Mouse (Mus musculus) embryo, embryonic 11.5 days (tissue): Measurements from ENCODE around the gene Slc35e3.

Experiments used
- DNase-seq: peaks from one replicate; pipeline ENCODE4 v3.0.0-alpha.2; 2012; ENCODE audit warnings: low read depth, low spot score

Slc35e3 gene

GRCm38 (mm10) chr10:117746297-117746883, at the start of gene Slc35e3:
Slc35e3 (minus strand) TSS chr10:117746365.
- peak; percentile 87 for DNase-seq

- no peak for DNase-seq
These were observed 49.0 kb upstream of the Slc35e3 start for GRCm38 (mm10) chr10:117795206-117795605.

- DNase-seq, result no peak
These were observed 47.4 kb upstream of the Slc35e3 start for GRCm38 (mm10) chr10:117793436-117794030.

- peak; percentile 100 for DNase-seq
These were observed 46.3 kb upstream of the Slc35e3 start, which contains the start of gene Nup107 for GRCm38 (mm10) chr10:117792141-117793091. Nup107 (minus strand) TSS chr10:117792705.

- no peak for DNase-seq
These were observed 45.0 kb upstream of the Slc35e3 start for GRCm38 (mm10) chr10:117791171-117791470.

GRCm38 (mm10) chr10:117790421-117791170, 44.4 kb upstream of the Slc35e3 start:
- DNase-seq, result no peak

GRCm38 (mm10) chr10:117790011-117790410, 43.8 kb upstream of the Slc35e3 start:
- no peak for DNase-seq

- DNase-seq, result no peak
These were observed 38.5 kb upstream of the Slc35e3 start for GRCm38 (mm10) chr10:117784646-117785045.

- DNase-seq, result no peak
These were observed 37.7 kb upstream of the Slc35e3 start for GRCm38 (mm10) chr10:117783786-117784420.

GRCm38 (mm10) chr10:117782491-117783260, 36.5 kb upstream of the Slc35e3 start:
- no peak for DNase-seq

- no peak for DNase-seq
These were observed 35.9 kb upstream of the Slc35e3 start for GRCm38 (mm10) chr10:117782056-117782455.

- DNase-seq, result no peak
These were observed 35.0 kb upstream of the Slc35e3 start for GRCm38 (mm10) chr10:117781021-117781725.

- no peak for DNase-seq
These were observed 34.2 kb upstream of the Slc35e3 start for GRCm38 (mm10) chr10:117780306-117780911.

GRCm38 (mm10) chr10:117779581-117780305, 33.6 kb upstream of the Slc35e3 start:
- no peak for DNase-seq

GRCm38 (mm10) chr10:117778951-117779350, 32.8 kb upstream of the Slc35e3 start:
- DNase-seq, result no peak

GRCm38 (mm10) chr10:117778328-117778910, 32.3 kb upstream of the Slc35e3 start:
- no peak for DNase-seq

- no peak for DNase-seq
These were observed 31.5 kb upstream of the Slc35e3 start for GRCm38 (mm10) chr10:117777501-117778327.

- DNase-seq, result no peak
These were observed 30.9 kb upstream of the Slc35e3 start for GRCm38 (mm10) chr10:117777103-117777470.
